Mouse (Mus musculus) CH12F3 (cell line): Measurements from ENCODE around the gene Dnmt3c.
"Not testable (repeated sequence)": the region's sequence is repeated elsewhere in the genome, so short reads cannot be mapped to it uniquely, and the experiment has no call there.

Source experiments
- in situ Hi-C: fragments of 300-500 bp; cut with MboI; formaldehyde crosslinking; loops from 2 replicates; pipeline ENCODE4 v1.14.3; 2020; ENCODE audit warnings: low sequenced_read_pairs

Gene Dnmt3c

DNA sequence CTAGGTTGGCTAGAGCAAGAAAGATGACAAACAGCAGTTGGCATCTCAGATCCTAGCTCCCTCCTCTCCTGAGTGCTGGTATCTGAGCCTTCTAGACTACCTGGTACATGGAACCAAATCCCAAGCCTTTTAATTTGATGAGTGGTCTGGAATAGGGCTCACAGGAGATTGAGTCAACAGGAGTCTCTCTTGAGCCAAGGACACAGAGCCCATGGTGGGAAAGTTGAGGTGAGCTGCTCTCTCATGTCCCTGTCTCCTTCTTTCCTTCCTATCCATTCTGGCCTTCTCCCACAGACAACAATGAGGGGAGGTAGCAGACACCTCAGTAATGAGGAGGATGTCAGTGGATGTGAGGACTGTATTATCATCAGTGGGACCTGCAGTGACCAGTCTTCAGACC lies at the start of gene Dnmt3c:
Gene Dnmt3c (plus strand): TSS at position 301 of the 400 bp plus-strand sequence.
- in situ Hi-C loops: no loop called here

DNA sequence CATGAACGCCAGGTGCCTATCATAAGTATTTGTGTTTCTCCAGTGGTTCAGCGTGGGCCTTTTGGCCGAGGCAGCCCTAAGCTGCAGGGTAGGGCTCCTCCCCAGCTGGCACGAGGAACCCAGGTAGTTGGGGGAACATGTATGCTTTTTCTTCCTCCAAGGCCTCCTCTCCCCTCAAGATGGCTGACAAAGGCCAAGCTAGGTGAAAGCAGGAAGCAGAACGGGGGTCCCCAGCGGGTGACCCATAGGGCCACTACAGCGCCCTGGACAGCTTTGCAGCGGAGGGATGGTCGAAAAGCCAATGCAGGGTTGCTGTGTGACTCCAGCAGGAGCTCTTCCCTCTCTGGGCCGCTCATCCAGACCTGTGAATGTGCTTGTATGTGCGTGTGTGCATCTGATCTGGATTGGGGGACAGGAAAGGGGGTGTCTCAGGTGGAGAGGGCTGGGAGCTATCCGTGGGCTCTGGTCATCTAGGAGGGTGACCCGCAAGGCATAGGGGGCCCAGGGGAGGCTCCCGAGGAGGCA lies 47.6 kb upstream of the Dnmt3c start:
- in situ Hi-C loops: no loop called here

GRCm38 (mm10) chr2:153649298-153650013 lies 47.0 kb upstream of the Dnmt3c start, which contains the start of gene Dnmt3b:
Gene Dnmt3b, plus strand, starts transcription at chr2:153649450.
- in situ Hi-C loops: no loop called here

DNA sequence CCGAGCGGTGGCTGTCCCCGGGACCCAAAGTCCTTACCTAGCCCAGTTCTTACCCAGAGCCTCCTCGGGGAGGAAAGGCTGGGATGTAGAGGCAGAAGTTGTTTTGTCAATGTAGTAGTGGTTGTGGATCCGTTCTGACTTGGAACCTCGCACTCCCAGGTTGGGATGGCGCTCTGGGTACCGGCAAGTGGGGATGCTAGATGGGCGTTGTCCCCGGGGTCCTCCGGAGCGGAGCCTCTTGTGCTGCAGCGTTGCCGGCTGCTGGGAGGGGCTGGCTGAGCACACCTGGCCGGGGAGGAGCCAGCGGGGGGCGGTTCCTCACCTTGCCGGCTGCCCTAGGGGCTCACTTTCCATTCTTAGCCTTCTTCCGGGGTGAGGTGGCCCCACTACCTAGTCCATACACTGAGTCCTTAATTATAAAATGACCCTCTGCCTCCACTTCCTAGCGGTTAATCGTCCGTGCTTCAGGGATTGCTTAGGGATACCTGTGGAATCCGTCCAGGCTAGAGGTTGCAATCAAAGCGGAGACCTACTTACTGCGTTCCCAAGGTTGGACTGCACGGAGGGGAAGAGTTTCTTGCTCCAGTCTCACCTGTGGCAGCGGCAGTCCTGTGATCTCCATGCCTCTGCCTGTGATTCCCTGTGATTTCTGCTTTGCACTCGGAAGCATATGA lies 46.3 kb upstream of the Dnmt3c start:
- in situ Hi-C loops: no loop called here

DNA sequence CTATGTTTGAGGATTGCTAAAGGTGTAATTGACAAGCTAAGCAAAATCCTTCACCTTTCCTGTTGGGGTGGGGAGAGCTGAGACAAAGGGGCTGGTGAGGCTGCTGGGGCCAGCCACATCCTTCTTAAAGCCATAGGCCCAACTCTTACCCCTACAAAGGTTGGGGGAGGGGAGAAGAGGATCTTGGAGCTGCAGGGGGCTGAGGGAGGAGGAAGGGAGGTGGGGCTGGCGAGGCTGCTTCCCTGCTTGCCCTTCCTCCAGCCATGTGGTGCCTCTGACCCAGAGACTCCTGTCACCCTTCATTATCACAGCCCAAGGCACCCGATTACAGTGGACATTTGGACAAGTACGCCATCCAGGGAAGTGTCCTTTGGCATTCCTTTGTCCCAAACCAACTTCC lies 44.8 kb upstream of the Dnmt3c start:
- in situ Hi-C loops: no loop called here

DNA sequence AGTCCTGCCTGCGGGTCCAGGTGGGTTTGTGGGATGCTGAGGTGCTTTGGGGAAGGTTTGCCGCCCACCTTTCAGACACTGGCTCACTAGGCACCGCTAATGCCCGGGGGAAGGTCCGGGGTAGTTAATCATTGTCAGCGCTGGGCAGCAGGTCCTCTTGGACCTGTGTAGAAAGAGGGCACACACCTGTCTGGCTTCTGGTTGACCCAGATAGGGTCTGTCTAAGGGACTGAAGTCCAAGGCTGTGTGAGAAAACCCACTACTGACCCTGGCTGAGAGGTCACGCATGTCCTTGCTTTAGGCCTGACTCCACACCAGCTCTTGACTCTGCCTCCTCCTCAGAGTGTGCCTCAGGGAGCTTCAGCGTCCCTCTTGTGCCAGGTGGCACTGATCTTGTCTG lies 38.8 kb upstream of the Dnmt3c start:
- in situ Hi-C loops: not testable (repeated sequence)

- in situ Hi-C loops: no loop called here
Measured at GRCm38 (mm10) chr2:153660616-153661015, 35.8 kb upstream of the Dnmt3c start.

GRCm38 (mm10) chr2:153665401-153665800 lies 31.1 kb upstream of the Dnmt3c start:
- in situ Hi-C loops: no loop called here

DNA sequence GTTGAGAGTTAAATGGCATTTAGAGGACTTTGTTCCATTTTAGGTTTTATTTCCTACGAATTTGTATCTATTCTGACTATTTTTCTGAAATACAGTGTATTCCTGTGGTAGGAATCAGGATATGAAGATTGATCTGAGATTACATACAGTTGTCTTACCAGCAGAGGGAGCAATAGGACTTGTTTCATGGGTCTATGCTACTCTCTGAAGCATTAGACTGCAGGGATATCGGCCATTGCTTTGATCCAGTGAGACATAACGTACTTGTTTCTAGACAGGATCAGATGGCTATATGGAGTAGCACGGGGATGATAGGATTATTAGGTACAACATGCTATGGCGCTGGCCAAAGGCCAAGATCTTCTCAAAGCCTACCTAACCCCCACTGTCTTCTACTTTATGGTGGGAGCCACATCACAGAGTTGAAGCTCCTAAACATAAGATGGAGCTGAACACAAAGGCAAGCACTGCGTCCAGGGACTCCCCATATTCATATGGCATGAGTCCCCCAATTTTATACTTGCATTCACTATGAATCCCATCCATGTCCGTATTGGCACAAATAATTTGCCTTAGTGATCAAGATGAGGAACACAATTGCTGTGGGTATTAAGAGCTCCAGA lies 27.6 kb upstream of the Dnmt3c start:
- in situ Hi-C loops: no loop called here

GRCm38 (mm10) chr2:153670111-153670510 lies 26.3 kb upstream of the Dnmt3c start:
- in situ Hi-C loops: no loop called here

GRCm38 (mm10) chr2:153672619-153673018 lies 23.8 kb upstream of the Dnmt3c start:
- in situ Hi-C loops: no loop called here

DNA sequence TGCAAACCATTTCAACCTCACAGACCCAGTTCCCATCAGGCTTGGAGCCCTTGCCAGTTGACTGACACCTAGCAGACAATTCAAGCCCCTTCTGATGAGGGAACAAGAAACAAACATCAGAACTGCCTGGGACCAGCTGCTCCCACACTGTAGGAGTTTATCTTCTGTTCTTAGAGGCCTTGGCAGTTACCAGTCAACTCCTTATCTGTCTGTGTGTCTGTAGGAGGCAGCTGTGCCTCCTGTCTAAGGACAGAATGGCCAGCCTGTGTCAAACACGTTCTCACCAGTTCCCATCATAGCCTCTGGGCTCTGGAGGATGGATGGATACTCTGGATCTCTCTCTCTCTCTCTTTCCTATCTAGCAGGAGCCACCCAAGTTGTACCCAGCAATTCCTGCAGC lies 21.1 kb upstream of the Dnmt3c start:
- in situ Hi-C loops: not testable (repeated sequence)

DNA sequence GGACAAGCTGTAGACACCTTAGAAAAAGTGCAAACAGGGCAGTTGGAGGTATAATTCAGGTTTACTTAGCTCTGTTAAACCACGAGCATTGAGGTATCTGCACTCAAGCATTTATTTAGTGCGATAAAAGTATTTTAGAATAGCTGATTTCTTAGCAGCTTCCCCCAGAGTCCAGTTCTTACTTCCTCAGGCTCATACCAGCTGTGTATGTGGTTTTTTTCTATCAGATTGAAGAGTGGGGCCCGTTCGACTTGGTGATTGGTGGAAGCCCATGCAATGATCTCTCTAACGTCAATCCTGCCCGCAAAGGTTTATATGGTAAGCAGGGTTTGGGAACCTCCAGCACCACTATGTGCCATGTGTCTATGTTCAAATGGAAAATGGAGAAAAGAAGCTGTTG lies 19.5 kb upstream of the Dnmt3c start:
- in situ Hi-C loops: no loop called here

- in situ Hi-C loops: no loop called here
Measured at GRCm38 (mm10) chr2:153677550-153677949, 18.9 kb upstream of the Dnmt3c start.

DNA sequence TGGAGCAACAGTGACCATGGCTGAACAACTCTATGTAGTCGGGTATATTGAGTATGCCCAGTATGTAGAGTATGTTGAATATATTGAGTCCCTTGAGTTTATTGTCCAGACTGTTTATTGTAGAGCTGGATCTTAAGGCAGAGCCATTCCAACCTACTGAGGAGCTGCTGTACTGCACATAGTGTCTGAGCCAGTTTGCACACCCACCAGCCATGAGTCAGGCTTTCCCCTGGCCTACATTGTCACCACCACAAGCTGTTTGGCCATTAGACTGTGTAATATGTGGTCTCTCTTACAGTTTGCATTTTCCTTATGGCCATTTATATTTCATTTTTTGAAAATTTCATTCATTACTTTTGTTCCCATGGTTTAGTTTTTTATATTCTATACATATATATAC lies 16.5 kb upstream of the Dnmt3c start:
- in situ Hi-C loops: no loop called here

DNA sequence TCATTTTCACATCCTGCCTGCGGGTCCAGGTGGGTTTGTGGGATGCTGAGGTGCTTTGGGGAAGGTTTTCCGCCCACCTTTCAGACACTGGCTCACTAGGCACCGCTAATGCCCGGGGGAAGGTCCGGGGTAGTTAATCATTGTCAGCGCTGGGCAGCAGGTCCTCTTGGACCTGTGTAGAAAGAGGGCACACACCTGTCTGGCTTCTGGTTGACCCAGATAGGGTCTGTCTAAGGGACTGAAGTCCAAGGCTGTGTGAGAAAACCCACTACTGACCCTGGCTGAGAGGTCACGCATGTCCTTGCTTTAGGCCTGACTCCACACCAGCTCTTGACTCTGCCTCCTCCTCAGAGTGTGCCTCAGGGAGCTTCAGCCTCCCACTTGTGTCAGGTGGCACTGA lies 3.0 kb upstream of the Dnmt3c start:
- in situ Hi-C loops: not testable (repeated sequence)

GRCm38 (mm10) chr2:153694462-153695085 lies 1.9 kb upstream of the Dnmt3c start:
- in situ Hi-C loops: no loop called here

GRCm38 (mm10) chr2:153703389-153703788 lies 6.9 kb downstream of the Dnmt3c start:
- in situ Hi-C loops: no loop called here

- in situ Hi-C loops: no loop called here
Measured at GRCm38 (mm10) chr2:153710701-153711330, 14.4 kb downstream of the Dnmt3c start.

GRCm38 (mm10) chr2:153712646-153713091 lies 16.2 kb downstream of the Dnmt3c start:
- in situ Hi-C loops: no loop called here

- in situ Hi-C loops: no loop called here
Measured at GRCm38 (mm10) chr2:153713227-153713626, 16.8 kb downstream of the Dnmt3c start.
